Mouse (Mus musculus): ENCODE results near the gene Gm9821.
A peak's percentile ranks its signal among the peaks of the same experiment; 100 is the strongest.

The Gm9821 gene

DNA sequence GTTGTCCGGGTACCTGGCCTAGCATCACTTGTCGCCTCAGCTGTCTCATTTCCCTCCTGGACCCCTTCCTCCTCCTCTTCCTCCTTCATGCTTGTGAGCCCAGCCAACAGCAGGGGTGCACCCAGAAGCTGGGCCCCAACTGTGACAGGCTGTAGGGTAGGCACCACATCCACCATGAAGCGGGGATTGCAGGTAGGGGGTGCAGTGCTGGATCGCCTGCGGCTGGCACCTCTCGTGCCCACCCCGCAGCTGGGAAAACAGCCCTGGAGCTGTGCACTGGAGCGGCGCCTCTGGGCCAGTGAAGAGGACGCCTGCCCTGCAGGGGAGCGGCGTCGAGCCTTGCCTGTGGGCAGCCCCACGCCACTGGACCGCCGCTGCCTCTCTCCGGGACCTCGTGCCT lies at the start of gene Gm9821:
Gene Gm9821 (plus strand): TSS at position 221 of the 400 bp plus-strand sequence.
- DNase-seq, result no peak

DNA sequence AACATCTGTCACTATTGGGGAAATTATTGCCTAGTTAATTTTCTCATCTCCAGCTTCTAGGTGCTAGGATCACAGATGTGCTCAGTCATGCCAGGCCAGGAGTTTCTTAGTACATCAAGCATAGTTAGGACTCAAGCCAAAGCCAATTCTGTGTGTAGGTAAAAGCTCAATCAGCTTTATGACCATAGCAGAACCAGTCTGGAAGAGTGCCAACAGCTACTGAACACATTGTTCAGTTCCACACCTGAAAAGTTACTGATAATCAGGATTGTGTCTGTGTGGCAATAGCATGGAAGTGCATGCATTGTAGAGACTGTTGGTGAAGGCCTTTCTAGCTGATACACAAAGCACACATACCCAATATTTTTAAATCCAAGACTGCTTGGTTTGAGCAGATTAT lies 47.5 kb upstream of the Gm9821 start:
- DNase-seq, result no peak

GRCm38 (mm10) chr2:91899141-91899540 lies 46.4 kb upstream of the Gm9821 start:
- no peak for DNase-seq

- DNase-seq, result no peak
Measured at GRCm38 (mm10) chr2:91900431-91900830, 45.1 kb upstream of the Gm9821 start.

DNA sequence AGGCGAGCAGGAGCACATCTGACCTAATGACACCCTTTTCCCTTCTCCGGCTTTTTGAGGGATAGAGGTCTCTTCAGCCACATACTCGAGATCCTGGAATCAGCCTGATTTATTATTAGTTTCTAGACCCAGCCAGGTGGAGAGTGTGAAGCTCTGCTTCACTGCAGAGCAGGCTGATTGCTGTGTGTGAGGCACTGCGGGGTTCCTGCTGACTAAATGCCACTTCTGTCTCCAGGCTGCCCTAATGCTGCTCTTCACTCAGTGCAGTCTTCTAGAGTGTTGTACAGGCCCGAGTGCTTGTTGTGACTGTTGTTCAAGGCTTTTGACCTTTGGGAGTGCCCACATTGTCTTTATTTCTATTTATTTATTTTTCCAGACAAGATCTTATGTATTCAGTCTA lies 43.2 kb upstream of the Gm9821 start:
- no peak for DNase-seq

- no peak for DNase-seq
Measured at GRCm38 (mm10) chr2:91903171-91903925, 42.2 kb upstream of the Gm9821 start.

DNA sequence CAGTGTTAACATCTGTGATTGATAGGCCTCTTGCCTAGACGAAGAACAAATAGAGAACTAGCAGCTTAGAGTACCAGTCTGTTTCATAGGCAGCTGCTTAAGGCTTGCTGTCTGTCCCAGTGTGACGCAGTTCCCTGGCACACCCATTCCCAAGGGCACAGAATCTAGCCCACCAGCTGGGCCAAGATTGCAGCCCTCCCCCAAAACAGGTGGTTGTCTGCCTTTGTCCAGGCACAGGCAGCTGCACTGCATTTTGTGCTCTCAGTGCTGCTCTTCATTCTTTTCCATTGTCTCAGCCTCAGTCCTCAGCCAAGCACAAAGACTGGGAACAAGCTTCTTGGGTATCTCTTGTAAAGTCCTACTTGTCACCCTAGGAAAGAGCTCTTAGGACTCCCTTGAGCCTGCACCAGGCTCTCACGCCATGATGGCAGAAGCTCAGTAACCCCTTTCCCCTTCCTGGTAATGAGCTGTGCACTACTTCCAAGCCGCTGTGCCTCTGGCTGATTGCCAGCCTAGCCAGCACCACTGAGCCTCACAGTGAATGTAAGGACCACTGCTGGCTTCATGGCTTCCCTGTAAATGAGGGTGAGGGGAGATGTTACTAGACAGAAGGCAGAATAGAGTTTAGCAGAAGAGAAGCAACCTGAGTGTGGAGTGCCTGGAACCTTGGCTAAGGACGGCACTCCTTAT lies 40.7 kb upstream of the Gm9821 start:
- DNase-seq, result no peak

DNA sequence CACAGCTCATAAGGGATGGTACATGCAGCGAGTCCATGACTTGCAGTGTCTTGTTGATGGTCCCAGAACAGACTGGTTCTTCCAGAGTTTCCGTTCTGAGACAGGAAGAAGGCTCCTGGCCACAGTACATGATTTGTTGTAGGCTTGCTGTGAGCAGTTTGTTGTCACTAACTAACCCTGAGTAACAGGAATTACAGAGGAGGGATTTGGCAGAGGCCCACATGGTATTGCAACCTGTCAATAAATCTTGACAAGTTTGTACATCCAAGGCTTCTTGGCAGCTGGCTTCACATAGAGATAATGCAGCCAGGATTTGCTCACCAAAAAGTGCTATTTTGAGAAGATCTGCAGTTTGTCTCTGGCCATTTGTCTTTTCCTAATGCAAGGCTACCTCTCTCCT lies 39.4 kb upstream of the Gm9821 start:
- DNase-seq, result no peak

DNA sequence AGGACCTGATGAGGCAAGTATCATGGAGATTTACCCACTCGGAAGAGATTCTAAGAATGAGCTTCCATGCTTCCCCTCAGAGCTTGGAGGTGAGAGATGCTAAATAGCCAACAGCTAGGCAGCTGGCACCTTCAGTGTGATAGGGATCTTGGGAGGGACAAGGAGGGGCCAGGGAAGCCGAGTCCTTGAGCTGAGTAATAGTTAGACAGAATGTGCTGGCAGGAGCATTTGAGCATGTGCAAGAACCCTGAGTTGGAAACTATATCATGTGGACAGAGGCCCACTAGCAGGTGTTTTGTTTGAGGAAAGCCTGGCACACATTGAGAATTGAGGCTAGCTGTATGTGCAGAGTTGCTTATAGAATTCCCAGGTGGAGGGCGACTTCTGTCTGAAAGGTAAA lies 32.9 kb upstream of the Gm9821 start:
- no peak for DNase-seq

- DNase-seq, result no peak
Measured at GRCm38 (mm10) chr2:91913328-91914110, 32.0 kb upstream of the Gm9821 start.

- DNase-seq, result no peak
Measured at GRCm38 (mm10) chr2:91916346-91916977, 29.0 kb upstream of the Gm9821 start.

DNA sequence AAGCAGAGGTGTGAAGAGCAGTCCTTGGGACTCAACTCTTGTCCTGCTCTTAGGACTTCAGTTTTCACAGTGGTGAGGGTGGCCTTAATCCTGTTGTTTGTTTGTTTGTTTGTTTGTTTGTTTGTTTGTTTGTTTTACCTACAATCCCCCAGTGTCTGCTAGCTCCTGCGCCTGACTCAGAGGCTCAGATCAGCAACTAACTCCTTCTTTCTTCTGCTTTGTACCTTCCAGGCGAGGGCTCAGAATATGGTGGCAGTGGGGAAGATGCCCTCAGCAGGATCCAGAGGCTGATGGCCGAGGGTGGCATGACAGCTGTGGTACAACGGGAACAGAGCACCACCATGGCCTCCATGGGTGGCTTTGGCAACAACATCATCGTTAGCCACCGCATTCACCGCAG lies 28.4 kb upstream of the Gm9821 start:
- no peak for DNase-seq

- DNase-seq, result no peak
Measured at GRCm38 (mm10) chr2:91920130-91920529, 25.4 kb upstream of the Gm9821 start.

DNA sequence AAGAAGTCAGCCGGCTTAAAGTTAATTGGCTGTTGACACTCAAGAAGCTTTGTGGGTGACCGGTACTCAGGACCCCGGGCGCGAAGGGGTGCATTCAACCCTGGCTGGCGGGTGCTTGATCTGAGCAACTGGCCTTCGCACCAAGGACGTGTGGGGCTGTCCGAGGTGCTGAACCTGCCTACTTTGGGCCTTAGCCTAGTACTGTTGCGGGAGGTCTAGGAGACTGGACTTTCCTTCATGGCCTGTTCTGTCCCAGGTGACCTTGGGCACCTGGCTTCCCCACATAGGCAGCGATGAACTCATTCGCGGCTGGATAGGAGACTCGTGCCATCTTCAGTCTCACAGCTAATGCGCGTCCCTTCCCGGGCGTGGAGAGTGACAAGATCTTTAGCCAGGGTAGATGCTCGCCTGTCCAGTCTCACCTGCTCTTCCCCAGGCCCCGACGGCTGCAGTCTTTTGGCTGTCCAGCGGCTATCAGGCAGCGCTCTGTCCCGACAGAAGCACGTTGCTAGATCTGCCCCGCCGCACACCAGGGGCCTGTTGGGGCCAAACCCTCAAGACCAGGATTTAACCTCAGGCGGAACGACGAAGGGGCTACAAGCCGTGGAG lies 24.2 kb upstream of the Gm9821 start:
- DNase-seq, result peak; percentile 86

DNA sequence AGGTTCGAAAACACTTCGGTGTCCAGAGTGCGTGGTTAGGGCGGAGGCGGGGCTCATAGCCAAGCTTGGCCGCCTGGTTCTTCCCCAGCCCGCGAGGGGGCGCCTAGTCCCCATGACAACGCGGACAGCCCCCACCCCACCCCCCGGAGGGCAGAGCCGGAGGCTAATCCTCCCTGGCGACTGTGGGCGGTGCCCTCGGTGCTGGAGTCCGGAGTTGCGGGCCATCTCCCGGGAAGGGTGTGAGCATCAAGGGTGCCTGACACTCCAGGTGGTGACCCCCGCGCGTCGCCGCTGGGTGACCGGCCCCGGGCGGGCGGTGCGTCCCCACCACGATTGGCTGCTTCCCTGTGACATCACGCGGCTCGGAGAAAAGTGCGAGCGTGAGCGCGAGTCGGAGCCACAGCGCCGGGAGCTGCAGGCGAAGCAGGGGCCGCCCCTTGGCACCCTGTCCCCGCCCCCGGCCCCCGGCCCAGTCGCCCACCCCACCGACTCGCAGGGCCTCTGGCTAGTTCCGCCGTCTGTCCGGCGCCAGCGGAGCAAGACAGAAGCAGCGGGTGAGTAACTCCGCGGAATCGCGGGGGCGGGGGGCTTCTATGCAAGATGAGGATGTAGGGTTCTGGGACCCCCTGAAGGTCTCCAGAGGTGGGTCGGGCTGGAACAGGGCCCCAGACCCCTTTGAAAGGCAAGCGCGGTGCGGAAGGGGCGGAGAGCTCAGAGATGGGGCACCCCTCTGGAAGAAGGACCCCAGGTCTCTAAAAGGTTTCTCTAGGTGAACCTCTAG lies 23.5 kb upstream of the Gm9821 start:
- DNase-seq, result peak; percentile 58

- no peak for DNase-seq
Measured at GRCm38 (mm10) chr2:91922586-91923414, 22.7 kb upstream of the Gm9821 start.

DNA sequence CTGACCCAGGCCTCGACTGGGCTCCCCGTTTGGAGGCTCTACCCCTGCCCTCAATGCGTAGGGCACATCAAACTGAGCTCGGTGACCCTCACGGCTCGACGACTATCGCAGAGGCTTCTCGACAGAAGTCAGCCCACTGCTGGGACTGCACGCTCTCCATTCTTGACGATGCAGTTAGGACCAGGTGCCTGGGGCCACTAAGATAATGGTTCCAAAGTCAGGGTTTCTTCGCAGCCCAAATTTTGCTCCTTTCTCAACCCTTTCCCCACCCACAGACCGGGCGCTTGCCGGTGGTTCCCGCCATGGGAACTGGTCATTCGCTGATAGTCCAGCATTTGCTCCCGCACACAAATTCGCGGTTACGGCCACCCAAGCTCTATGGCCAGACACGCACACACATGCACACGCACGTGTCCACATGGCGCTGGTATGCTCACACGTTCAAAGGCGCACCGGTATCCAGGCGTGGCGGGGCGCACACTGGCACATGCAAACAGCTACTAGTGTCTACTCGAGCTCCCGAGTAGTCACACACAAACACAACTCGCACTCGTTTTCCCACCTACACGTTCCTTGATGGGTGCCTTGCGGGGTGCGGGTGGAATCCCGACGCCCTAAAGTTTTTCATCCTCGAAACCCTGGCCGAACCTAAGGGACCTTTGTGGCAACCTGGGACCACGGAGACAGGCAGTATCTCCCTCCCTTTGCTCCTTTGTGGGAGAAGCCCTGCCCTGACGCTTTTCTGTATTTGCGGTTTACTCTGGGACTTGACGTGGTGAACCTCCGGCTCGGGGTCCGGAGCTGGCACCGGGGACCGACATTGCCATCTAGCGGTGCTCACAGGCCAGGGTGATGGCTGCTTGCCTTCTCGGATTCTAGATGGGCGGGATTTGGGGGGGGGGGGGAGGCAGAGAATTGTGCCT lies 21.8 kb upstream of the Gm9821 start:
- DNase-seq, result peak; percentile 81

- DNase-seq, result no peak
Measured at GRCm38 (mm10) chr2:91924726-91925125, 20.8 kb upstream of the Gm9821 start.

- no peak for DNase-seq
Measured at GRCm38 (mm10) chr2:91925442-91925841, 20.1 kb upstream of the Gm9821 start.

- no peak for DNase-seq
Measured at GRCm38 (mm10) chr2:91926949-91927348, 18.6 kb upstream of the Gm9821 start, which contains the start of gene Chrm4. TSS of gene Chrm4 (plus strand) at chr2:91927249.
